Mouse (Mus musculus) ES-E14 (cell line): ENCODE measurements around the gene Tubb2a. TPM values are rescaled to one million over a fixed set of nuclear protein-coding genes. Genes with fewer than 3 reads are reported as not detected.

ENCODE experiments used
- DNase-seq: peaks from one replicate; pipeline ENCODE4 v3.0.0-alpha.2; 2013; ENCODE audit warnings: low read depth, low spot score
- H3K27ac ChIP-seq: 2 replicates; pipeline ENCODE4 v1.5.1; 2012; ENCODE audit warnings: low read depth, mild to moderate bottlenecking, low read length, moderate library complexity, mixed read lengths; ENCODE audit not compliant: poor library complexity, insufficient read depth, severe bottlenecking
- H3K36me3 ChIP-seq: 2 replicates; pipeline ENCODE4 v1.6.1; 2012; ENCODE audit warnings: mild to moderate bottlenecking, low read length, moderate library complexity, mixed read lengths; ENCODE audit not compliant: control insufficient read depth, poor library complexity, insufficient read depth, severe bottlenecking
- H3K4me1 ChIP-seq, 2 experiments: fragments of 150-350 bp in 1 of 2; sonication (generic) in 1 of 2; 2 replicates each; pipeline ENCODE4 v1.6.1; 2012; ENCODE audit warnings: low read length in 2 of 2, mild to moderate bottlenecking in 1 of 2, mixed read lengths in 1 of 2; ENCODE audit not compliant: control insufficient read depth in 2 of 2, insufficient read depth in 2 of 2, poor library complexity in 1 of 2
- H3K4me3 ChIP-seq, 2 experiments: fragments of 150-350 bp in 1 of 2; sonication (generic) in 1 of 2; 2 replicates each; pipeline ENCODE4 v1.5.1; 2012; ENCODE audit warnings: low read length in 2 of 2, low read depth in 1 of 2, mild to moderate bottlenecking in 1 of 2, mixed read lengths in 1 of 2; ENCODE audit not compliant: insufficient read depth in 1 of 2, poor library complexity in 1 of 2, severe bottlenecking in 1 of 2
- H3K9ac ChIP-seq: 2 replicates; pipeline ENCODE4 v1.6.1; 2012; ENCODE audit warnings: low read depth, mild to moderate bottlenecking, low read length, mixed read lengths; ENCODE audit not compliant: poor library complexity, insufficient read depth, severe bottlenecking
- H3K9me3 ChIP-seq: fragments of 150-350 bp; sonication (generic); 2 replicates; pipeline ENCODE4 v1.6.1; 2012; ENCODE audit warnings: low read depth, mild to moderate bottlenecking, low read length; ENCODE audit not compliant: control insufficient read depth, insufficient read depth
- CHD2 ChIP-seq: IDR thresholded peaks from 2 replicates; pipeline ENCODE4 v1.6.1; 2014; ENCODE audit warnings: mild to moderate bottlenecking, low read depth, low read length, inconsistent platforms
- HCFC1 ChIP-seq: IDR thresholded peaks from 2 replicates; pipeline ENCODE4 v1.6.1; 2012; ENCODE audit warnings: low read length, inconsistent platforms, borderline replicate concordance; ENCODE audit not compliant: insufficient read depth
- MAFK ChIP-seq: IDR thresholded peaks from 2 replicates; pipeline ENCODE4 v1.6.1; 2014; ENCODE audit warnings: mild to moderate bottlenecking, low read depth, low read length, inconsistent platforms; ENCODE audit not compliant: insufficient read depth
- ZC3H11A ChIP-seq: IDR thresholded peaks from 2 replicates; pipeline ENCODE4 v1.6.1; 2012; ENCODE audit warnings: low read depth, mild to moderate bottlenecking, inconsistent platforms, low read length, borderline replicate concordance
- ZNF384 ChIP-seq: IDR thresholded peaks from 2 replicates; pipeline ENCODE4 v1.6.1; 2012; ENCODE audit warnings: low read depth, low read length, inconsistent platforms
- in situ Hi-C, 2 experiments: fragments of 600-800 bp; cut with MboI; formaldehyde crosslinking; loops; one replicate each; pipeline ENCODE4 v1.15.1; 2025; ENCODE audit warnings: low sequenced_read_pairs in 2 of 2, inconsistent platforms in 1 of 2; ENCODE audit not compliant: unreplicated experiment in 2 of 2
- total RNA-seq: library from RNA; depleted of rRNA; stranded (reverse); fragments of 300-350 nt; gene quantifications from 2 replicates; pipeline ENCODE4 v1.2.3, GENCODE M21; 2012

Gene Tubb2a
- total RNA-seq, 1 experiment, result 62.2 TPM

- no peak for DNase-seq
- no peak for TF ChIP-seq MAFK
- TF ChIP-seq ZC3H11A, result no peak
- TF ChIP-seq HCFC1, result no peak
- no peak overlapping the region for H3K9ac ChIP-seq
- H3K36me3 ChIP-seq, result no peaks in the 10 kb centered on the region
- no peak overlapping the region for H3K27ac ChIP-seq
- H3K4me1 ChIP-seq, result peaks cover 0 to 9% of the 10 kb centered on the region in 2 experiments; a peak in 3 of 4 replicates
- no peak overlapping the region for H3K4me3 ChIP-seq
- in situ Hi-C loops, result no loop called here
- no peaks in the 10 kb centered on the region for H3K9me3 ChIP-seq
Measured at GRCm38 (mm10) chr13:34072847-34073246, 5.0 kb downstream of the Tubb2a start.

- no peak overlapping the region for H3K4me3 ChIP-seq
- no peak overlapping the region for H3K9ac ChIP-seq
- TF ChIP-seq CHD2 (no peak), MAFK (no peak), ZC3H11A (no peak), HCFC1 (no peak), ZNF384 (no peak)
- no peak overlapping the region for H3K27ac ChIP-seq
- H3K36me3 ChIP-seq, result no peaks in the 10 kb centered on the region
- peaks cover 0 to 5% of the 10 kb centered on the region in 2 experiments; a peak in 3 of 4 replicates for H3K4me1 ChIP-seq
- in situ Hi-C loops, result no loop called here
- DNase-seq, result no peak
- no peaks in the 10 kb centered on the region for H3K9me3 ChIP-seq
Measured at GRCm38 (mm10) chr13:34071836-34072235, 6.0 kb downstream of the Tubb2a start.

GRCm38 (mm10) chr13:34070296-34070695, 7.5 kb downstream of the Tubb2a start:
- Histone ChIP-seq H3K9ac (no peak overlapping the region), H3K4me3 (no peak overlapping the region), H3K27ac (no peak overlapping the region), H3K4me1 (peaks cover 0 to 2% of the 10 kb centered on the region in 2 experiments; a peak in 1 of 4 replicates), H3K36me3 (no peaks in the 10 kb centered on the region), H3K9me3 (no peaks in the 10 kb centered on the region)
- in situ Hi-C loops, result no loop called here
- TF ChIP-seq MAFK (no peak), HCFC1 (no peak), ZNF384 (no peak), ZC3H11A (no peak), CHD2 (no peak)
- DNase-seq, result no peak

- DNase-seq, result no peak
- Histone ChIP-seq H3K4me3 (no peak overlapping the region), H3K36me3 (no peaks in the 10 kb centered on the region; the same call in 1 of the 2 replicates), H3K9me3 (no peaks in the 10 kb centered on the region), H3K9ac (no peak overlapping the region), H3K4me1 (peaks cover 0 to 2% of the 10 kb centered on the region in 2 experiments; a peak in 1 of 4 replicates), H3K27ac (no peak overlapping the region)
- in situ Hi-C loops, result no loop called here
- no peak for TF ChIP-seq ZNF384
- no peak for TF ChIP-seq HCFC1
- TF ChIP-seq MAFK, result no peak
- TF ChIP-seq CHD2, result no peak
Measured at GRCm38 (mm10) chr13:34066351-34066750, 11.5 kb downstream of the Tubb2a start.

- TF ChIP-seq HCFC1, result no peak
- TF ChIP-seq CHD2, result no peak
- TF ChIP-seq ZC3H11A, result no peak
- TF ChIP-seq ZNF384, result no peak
- no peak for TF ChIP-seq MAFK
- H3K36me3 ChIP-seq, result no peaks in the 10 kb centered on the region; the same call in 1 of the 2 replicates
- H3K9me3 ChIP-seq, result no peaks in the 10 kb centered on the region
- no peaks in the 10 kb centered on the region; a peak in 1 of 4 replicates for H3K4me1 ChIP-seq
- H3K9ac ChIP-seq, result no peak overlapping the region
- no peak for DNase-seq
- H3K27ac ChIP-seq, result no peak overlapping the region
- H3K4me3 ChIP-seq, result no peak overlapping the region
- in situ Hi-C loops, result no loop called here
Measured at GRCm38 (mm10) chr13:34062466-34062865, 15.3 kb downstream of the Tubb2a start.
